26 mouse cellular contexts compared by ENCODE assay signal in the genomic region with DNA sequence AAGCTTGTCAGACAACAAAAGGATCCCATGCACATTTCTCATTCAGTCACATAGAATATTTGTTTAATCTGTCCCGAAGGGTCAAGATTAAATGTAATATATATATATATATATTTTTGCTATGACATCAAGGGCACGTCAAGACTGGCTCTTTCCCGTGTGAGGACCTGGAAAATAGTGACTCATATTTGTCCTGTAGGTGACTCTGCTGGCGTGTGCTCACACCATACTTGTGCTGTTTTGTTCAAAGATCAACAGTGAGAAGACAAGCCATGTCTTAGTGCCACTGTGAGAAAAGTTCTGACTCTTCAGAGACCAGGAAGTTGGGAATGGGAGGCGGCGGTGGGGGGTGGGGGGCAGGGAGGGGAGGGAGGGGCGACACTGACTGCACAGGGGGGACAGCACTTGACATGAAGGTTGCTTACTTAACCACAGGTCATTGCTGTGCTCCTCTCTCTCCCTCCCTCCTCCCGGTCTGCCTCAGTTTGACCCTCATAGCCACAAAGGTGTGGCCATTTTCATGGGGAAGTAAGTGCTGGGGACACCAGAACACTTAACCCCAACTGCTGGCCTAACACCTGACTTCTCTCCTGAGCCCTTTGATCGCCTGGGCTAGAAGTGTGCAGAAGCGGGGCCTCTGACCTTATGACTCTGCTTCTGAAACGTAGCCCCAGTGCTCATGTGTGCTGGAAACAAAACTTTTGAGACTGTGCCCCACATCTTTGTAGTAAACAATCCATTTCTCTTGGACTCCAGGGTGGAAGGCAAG. TPM values are rescaled to one million over a fixed set of nuclear protein-coding genes. Genes with fewer than 3 reads are reported as not detected.
DNase-seq lines count a peak whose midpoint lies in the region; ATAC-seq and TF ChIP-seq lines count a peak whose summit lies in the region.
"Had no signal": no experiment of that assay in that cellular context is flagged by ENCODE, and none has a peak within 500 bp of the region (broad histone marks: within the 10 kb centered on the region; RNA-seq: fewer than 3 reads in every experiment).

No protein-coding gene starts in this region.

- in situ Hi-C loops in ES-E14 (cut with MboI; ENCODE audit: low sequenced_read_pairs in 2 of 2, unreplicated experiment in 2 of 2): no loop called here

- H3K4me3 ChIP-seq in heart, embryonic 12.5 days: no peak overlapping the region
- H3K4me3 ChIP-seq in ES-E14 (ENCODE audit: insufficient read depth in 1 of 2, low read depth in 1 of 2, low read length in 2 of 2, poor library complexity in 1 of 2, severe bottlenecking in 1 of 2): peak overlapping the region; percentile 15 to 28; a peak in 3 of 4 replicates
- H3K4me3 ChIP-seq in intestine, postnatal 0 days (ENCODE audit: low read depth, low read length): no peak overlapping the region
- no peak overlapping the region for H3K4me3 ChIP-seq in stomach, embryonic 16.5 days (replicated peaks; ENCODE audit: low read length)
- H3K4me3 ChIP-seq: forebrain, embryonic 15.5 days; heart, adult 2 months; heart, embryonic 15.5 days; hindbrain, embryonic 15.5 days; kidney, embryonic 15.5 days; liver, embryonic 15.5 days had no signal

- no peaks in the 10 kb centered on the region for H3K36me3 ChIP-seq in heart, embryonic 12.5 days
- H3K36me3 ChIP-seq in ES-E14 (ENCODE audit: control insufficient read depth, insufficient read depth, low read length, poor library complexity, severe bottlenecking): no peaks in the 10 kb centered on the region
- no peaks in the 10 kb centered on the region for H3K36me3 ChIP-seq in intestine, postnatal 0 days (ENCODE audit: control insufficient read depth, insufficient read depth)
- no peaks in the 10 kb centered on the region for H3K36me3 ChIP-seq in stomach, embryonic 16.5 days (ENCODE audit: control insufficient read depth, insufficient read depth, low read length)
- H3K36me3 ChIP-seq: forebrain, embryonic 15.5 days; heart, embryonic 15.5 days; hindbrain, embryonic 15.5 days; kidney, embryonic 15.5 days; liver, embryonic 15.5 days had no signal

- DNase-seq in heart, adult 11 months: peak; percentile 74
- peak; percentile 43 for DNase-seq in ES-E14 (ENCODE audit: low read depth, low spot score)
- no peak for DNase-seq in natural killer cell, adult 2 months (ENCODE audit: low spot score in 2 of 2)
- DNase-seq in frontal cortex, postnatal 25 days (ENCODE audit: low spot score in 2 of 2): no peak
- DNase-seq: adrenal gland, postnatal 36 days; cerebellum, adult 9-10 months; gastrocnemius, postnatal 14 days; heart, adult 2 months; heart, postnatal 4 days; kidney, adult 11 months; kidney, postnatal 36 days; liver; retina, postnatal 1 day; right cerebral cortex, postnatal 25 days; spleen, adult 18-20 months had no signal

- 29% methylated on average over 10 of the region's 11 CpGs for WGBS in heart, embryonic 12.5 days
- WGBS in intestine, postnatal 0 days: 26% methylated on average over 11 of the region's 11 CpGs
- 33% methylated on average over 11 of the region's 11 CpGs for WGBS in stomach, embryonic 16.5 days

- H3K4me2 ChIP-seq in heart, embryonic 12.5 days: no peak overlapping the region
- 0 out of 2 replicates have a peak overlapping the region, but pooled peaks have one; percentile 6 for H3K4me2 ChIP-seq in intestine, postnatal 0 days (replicated peaks; ENCODE audit: low read depth)
- no peak overlapping the region for H3K4me2 ChIP-seq in stomach, embryonic 16.5 days (ENCODE audit: low read depth, low read length)
- H3K4me2 ChIP-seq: forebrain, embryonic 15.5 days; heart, embryonic 15.5 days; hindbrain, embryonic 15.5 days; kidney, embryonic 15.5 days; liver, embryonic 15.5 days; midbrain, embryonic 11.5 days had no signal

- H3K4me1 ChIP-seq in heart, embryonic 12.5 days (replicated peaks): peaks cover 15% of the 10 kb centered on the region; the same call in 1 of the 2 replicates
- peaks cover 11 to 20% of the 10 kb centered on the region in 2 experiments for H3K4me1 ChIP-seq in ES-E14 (ENCODE audit: control insufficient read depth in 2 of 2, insufficient read depth in 2 of 2, low read length in 2 of 2, poor library complexity in 1 of 2)
- H3K4me1 ChIP-seq in intestine, postnatal 0 days (replicated peaks; ENCODE audit: control insufficient read depth, insufficient read depth, low read length): 0 out of 2 replicates have a peak, but pooled peaks cover 7% of the 10 kb centered on the region
- H3K4me1 ChIP-seq in stomach, embryonic 16.5 days (ENCODE audit: control insufficient read depth, insufficient read depth, low read length): peaks cover 15% of the 10 kb centered on the region
- H3K4me1 ChIP-seq: forebrain, embryonic 15.5 days; heart, embryonic 15.5 days; hindbrain, embryonic 15.5 days had no signal

- TF ChIP-seq CTCF in intestine, postnatal 0 days (IDR thresholded peaks at IDR 0.05; ENCODE audit: low read depth): no peak

- no peak for ATAC-seq in heart, embryonic 12.5 days (ENCODE audit: insufficient number of reproducible peaks, low FRiP score)
- peak; percentile 61 for ATAC-seq in intestine, postnatal 0 days
- ATAC-seq in stomach, embryonic 16.5 days (ENCODE audit: insufficient read depth, low FRiP score): peak; percentile 30; the same call in 1 of the 2 replicates
- no peak for ATAC-seq in activated CD4-positive, CD25-positive, alpha-beta regulatory T cell, adult 4 months
- ATAC-seq: forebrain, embryonic 15.5 days had no signal

- H3K9me3 ChIP-seq in heart, embryonic 12.5 days (replicated peaks): no peaks in the 10 kb centered on the region
- no peaks in the 10 kb centered on the region for H3K9me3 ChIP-seq in ES-E14 (ENCODE audit: control insufficient read depth, insufficient read depth, low read depth, low read length)
- no peaks in the 10 kb centered on the region for H3K9me3 ChIP-seq in intestine, postnatal 0 days (ENCODE audit: control insufficient read depth)
- H3K9me3 ChIP-seq in stomach, embryonic 16.5 days (replicated peaks; ENCODE audit: control insufficient read depth, low read length): no peaks in the 10 kb centered on the region
- H3K9me3 ChIP-seq: forebrain, embryonic 15.5 days; heart, embryonic 15.5 days; hindbrain, embryonic 15.5 days; kidney, embryonic 15.5 days; liver, embryonic 15.5 days had no signal

- H3K9ac ChIP-seq in heart, embryonic 12.5 days: no peak overlapping the region
- peak overlapping the region; percentile 37; the same call in 1 of the 2 replicates for H3K9ac ChIP-seq in ES-E14 (ENCODE audit: insufficient read depth, low read depth, low read length, poor library complexity, severe bottlenecking)
- H3K9ac ChIP-seq in intestine, postnatal 0 days (ENCODE audit: low read depth, low read length): no peak overlapping the region
- H3K9ac ChIP-seq in stomach, embryonic 16.5 days (ENCODE audit: low read length): peak overlapping the region; percentile 32; the same call in 1 of the 2 replicates
- H3K9ac ChIP-seq: forebrain, embryonic 15.5 days; heart, embryonic 15.5 days; hindbrain, embryonic 15.5 days; kidney, embryonic 15.5 days; liver, embryonic 15.5 days had no signal

- H3K27me3 ChIP-seq in heart, embryonic 12.5 days (replicated peaks): 0 out of 2 replicates have a peak, but pooled peaks cover 3% of the 10 kb centered on the region
- no peaks in the 10 kb centered on the region for H3K27me3 ChIP-seq in intestine, postnatal 0 days (replicated peaks; ENCODE audit: control insufficient read depth, insufficient read depth, low read length)
- H3K27me3 ChIP-seq in stomach, embryonic 16.5 days (ENCODE audit: control insufficient read depth, insufficient read depth, low read length): no peaks in the 10 kb centered on the region
- H3K27me3 ChIP-seq: heart, embryonic 15.5 days; hindbrain, embryonic 15.5 days; liver, embryonic 15.5 days had no signal

- H3K27ac ChIP-seq in heart, embryonic 12.5 days (ENCODE audit: poor library complexity, severe bottlenecking): no peak overlapping the region
- peak overlapping the region; percentile 97 for H3K27ac ChIP-seq in ES-E14 (ENCODE audit: insufficient read depth, low read depth, low read length, poor library complexity, severe bottlenecking)
- H3K27ac ChIP-seq in intestine, postnatal 0 days (ENCODE audit: low read depth, low read length): no peak overlapping the region
- peak overlapping the region; percentile 58; the same call in 1 of the 2 replicates for H3K27ac ChIP-seq in stomach, embryonic 16.5 days (ENCODE audit: low read length)
- H3K27ac ChIP-seq: forebrain, embryonic 15.5 days; heart, adult 2 months; heart, embryonic 15.5 days; hindbrain, embryonic 15.5 days; kidney, embryonic 15.5 days; liver, embryonic 15.5 days; macrophage had no signal

TF ChIP-seq in ES-E14, 5 proteins besides CTCF, POLR2A, EP300 and RAD21:
- TF ChIP-seq HCFC1 (IDR thresholded peaks at IDR 0.05; ENCODE audit: borderline replicate concordance, insufficient read depth, low read length) (no peak), MAFK (IDR thresholded peaks at IDR 0.05; ENCODE audit: insufficient read depth, low read depth, low read length) (no peak), CHD2 (IDR thresholded peaks at IDR 0.05; ENCODE audit: low read depth, low read length) (no peak), ZC3H11A (IDR thresholded peaks at IDR 0.05; ENCODE audit: borderline replicate concordance, low read depth, low read length) (no peak), ZNF384 (IDR thresholded peaks at IDR 0.05; ENCODE audit: low read depth, low read length) (no peak)

RNA-seq across cellular contexts. Expression of a gene that starts 6.4 kb away (rescaled TPM):
- polyA plus RNA-seq in heart, embryonic 12.5 days (2016; fragmentation: Nextera tagmentation; extraction: Ambion mirVana): 141 and 152 TPM in 2 replicates
- 67.3 and 92.1 TPM in 2 replicates for total RNA-seq in ES-E14 (2012; rRNA removed)
- polyA plus RNA-seq in intestine, postnatal 0 days (2015; fragmentation: Nextera tagmentation; extraction: Ambion mirVana): 132 and 138 TPM in 2 replicates
- 247 and 271 TPM in 2 replicates for polyA plus RNA-seq in stomach, embryonic 16.5 days (2015; fragmentation: Nextera tagmentation; extraction: Ambion mirVana)
- 100 to 1,000 TPM; 121 to 136 TPM for polyA plus RNA-seq in activated CD4-positive, CD25-positive, alpha-beta regulatory T cell, adult 4 months (2017; shearing (Covaris generic))

RNA-seq across cellular contexts. Expression of a gene that starts 36.1 kb away (rescaled TPM):
- 0.72 and 0.81 TPM in 2 replicates for polyA plus RNA-seq in heart, embryonic 12.5 days (2016; fragmentation: Nextera tagmentation; extraction: Ambion mirVana)
- total RNA-seq in ES-E14 (2012; rRNA removed): 0.13 TPM in 1 of 2 replicates, not detected in the other
- polyA plus RNA-seq in intestine, postnatal 0 days (2015; fragmentation: Nextera tagmentation; extraction: Ambion mirVana): 3.3 and 3.4 TPM in 2 replicates
- 4.9 and 5.6 TPM in 2 replicates for polyA plus RNA-seq in stomach, embryonic 16.5 days (2015; fragmentation: Nextera tagmentation; extraction: Ambion mirVana)
- under 1 TPM in 1 of 2 experiments, not detected in 1; 0.28 TPM for polyA plus RNA-seq in activated CD4-positive, CD25-positive, alpha-beta regulatory T cell, adult 4 months (2017; shearing (Covaris generic))

Comparison
In these comparisons a context has a peak if more than half of its experiments do, and no peak if none do; other contexts are left out.
1. DNase-seq: peak in heart, adult 11 months (single experiment) and ES-E14 (single experiment); none in natural killer cell, adult 2 months (0 of 2) and frontal cortex, postnatal 25 days (0 of 2).
2. ATAC-seq: peak in intestine, postnatal 0 days (single experiment) and stomach, embryonic 16.5 days (single experiment); none in heart, embryonic 12.5 days (single experiment) and activated CD4-positive, CD25-positive, alpha-beta regulatory T cell, adult 4 months (single experiment).
3. H3K27ac ChIP-seq: peak in ES-E14 (single experiment) and stomach, embryonic 16.5 days (single experiment); none in heart, embryonic 12.5 days (single experiment) and intestine, postnatal 0 days (single experiment).
4. H3K4me3 ChIP-seq: peak in ES-E14 (2 of 2); none in heart, embryonic 12.5 days (single experiment), intestine, postnatal 0 days (single experiment) and stomach, embryonic 16.5 days (single experiment).
5. H3K9ac ChIP-seq: peak in ES-E14 (single experiment) and stomach, embryonic 16.5 days (single experiment); none in heart, embryonic 12.5 days (single experiment) and intestine, postnatal 0 days (single experiment).